Mouse (Mus musculus) small intestine, adult 2 months (tissue): ENCODE results near the gene Haus4. TPM values are rescaled to one million over a fixed set of nuclear protein-coding genes. Genes with fewer than 3 reads are reported as not detected.

Experiments used
- H3K27ac ChIP-seq: fragments of 200-500 bp; 2 replicates; pipeline ENCODE4 v1.5.1; 2012; ENCODE audit warnings: low read depth, low read length, control low read depth, inconsistent platforms; ENCODE audit not compliant: insufficient read depth
- H3K27me3 ChIP-seq: fragments of 200-500 bp; 2 replicates; pipeline ENCODE4 v1.6.1; 2012; ENCODE audit warnings: mild to moderate bottlenecking, moderate library complexity, low read length, inconsistent platforms; ENCODE audit not compliant: control insufficient read depth, insufficient read depth
- H3K36me3 ChIP-seq: fragments of 200-500 bp; 2 replicates; pipeline ENCODE4 v1.6.1; 2012; ENCODE audit warnings: mild to moderate bottlenecking, low read length, control low read depth, inconsistent platforms; ENCODE audit not compliant: control insufficient read depth, insufficient read depth
- H3K4me1 ChIP-seq: fragments of 200-500 bp; 2 replicates; pipeline ENCODE4 v1.6.1; 2012; ENCODE audit warnings: low read length, inconsistent platforms, mixed read lengths; ENCODE audit not compliant: control insufficient read depth, insufficient read depth, insufficient read length
- H3K4me3 ChIP-seq: fragments of 200-500 bp; 2 replicates; pipeline ENCODE4 v1.5.1; 2012; ENCODE audit warnings: low read depth, mild to moderate bottlenecking, control low read depth, inconsistent platforms, low read length, moderate library complexity
- CTCF ChIP-seq: fragments of 200-500 bp; IDR thresholded peaks from 2 replicates; pipeline ENCODE4 v1.5.1; 2012; ENCODE audit warnings: low read depth, mild to moderate bottlenecking, control low read depth, inconsistent platforms, low read length, moderate library complexity, mixed read lengths; ENCODE audit not compliant: insufficient replicate concordance, insufficient read length; ENCODE audit errors: extremely low read depth
- POLR2A ChIP-seq: fragments of 200-500 bp; IDR thresholded peaks from 2 replicates; pipeline ENCODE4 v1.6.1; 2012; ENCODE audit warnings: low read depth, mild to moderate bottlenecking, control low read depth, inconsistent platforms, low read length, moderate library complexity
- WGBS: fragments of 180-500 bp; shearing (Covaris S2); methylation state at CpG from one replicate; pipeline ENCODE4 v1.1.7; 2018; 5-methylcytosine and 5-hydroxymethylcytosine counted together
- polyA plus RNA-seq: library from polyadenylated mRNA; depleted of rRNA; stranded (reverse); fragments of >200 nt; gene quantifications from 2 replicates; pipeline ENCODE4 v1.2.3, GENCODE M21; 2012; rRNA removed

The Haus4 gene
- 4.7 and 11.8 TPM in 2 replicates for polyA plus RNA-seq

- under 1% methylated on average over 76 of the region's 76 CpGs for WGBS
- TF ChIP-seq POLR2A (peak; percentile 75; the same call in 1 of the 2 replicates), CTCF (peak; percentile 60; the same call in 1 of the 2 replicates)
- peaks cover 3% of the 10 kb centered on the region for H3K4me1 ChIP-seq
- H3K27me3 ChIP-seq: no peaks in the 10 kb centered on the region
- H3K27ac ChIP-seq: peak within 1 kb of the TSS; percentile 83
- H3K36me3 ChIP-seq: no peaks in the 10 kb centered on the region
- peak within 1 kb of the TSS; percentile 72 for H3K4me3 ChIP-seq
Observed at GRCm38 (mm10) chr14:54553975-54554769, at the start of gene Haus4. Haus4 (minus strand) TSS chr14:54554616.

GRCm38 (mm10) chr14:54603686-54604085 is 49.3 kb upstream of the Haus4 start:
- 87% methylated on average over 8 of the region's 8 CpGs for WGBS
- Histone ChIP-seq H3K4me1 (no peaks in the 10 kb centered on the region; the same call in 1 of the 2 replicates), H3K27ac (peak overlapping the region; percentile 79), H3K27me3 (no peaks in the 10 kb centered on the region), H3K36me3 (no peaks in the 10 kb centered on the region), H3K4me3 (peak overlapping the region; percentile 84)
- TF ChIP-seq CTCF (no peak), POLR2A (no peak)

GRCm38 (mm10) chr14:54603038-54603654 is 48.7 kb upstream of the Haus4 start:
- Histone ChIP-seq H3K4me3 (peak overlapping the region; percentile 84), H3K27me3 (no peaks in the 10 kb centered on the region), H3K4me1 (no peaks in the 10 kb centered on the region; the same call in 1 of the 2 replicates), H3K27ac (peak overlapping the region; percentile 79), H3K36me3 (no peaks in the 10 kb centered on the region)
- TF ChIP-seq POLR2A: peak; percentile 84
- TF ChIP-seq CTCF: no peak
- WGBS: under 1% methylated on average over 46 of the region's 46 CpGs

GRCm38 (mm10) chr14:54602613-54603012 is 48.2 kb upstream of the Haus4 start:
- Histone ChIP-seq H3K27ac (no peak overlapping the region), H3K27me3 (no peaks in the 10 kb centered on the region), H3K36me3 (no peaks in the 10 kb centered on the region), H3K4me3 (no peak overlapping the region), H3K4me1 (no peaks in the 10 kb centered on the region; the same call in 1 of the 2 replicates)
- TF ChIP-seq POLR2A (no peak), CTCF (no peak)
- 29% methylated on average over 4 of the region's 4 CpGs for WGBS

GRCm38 (mm10) chr14:54601601-54602000 is 47.2 kb upstream of the Haus4 start:
- no peaks in the 10 kb centered on the region for H3K36me3 ChIP-seq
- no peak overlapping the region for H3K27ac ChIP-seq
- no peaks in the 10 kb centered on the region for H3K27me3 ChIP-seq
- H3K4me3 ChIP-seq: no peak overlapping the region
- H3K4me1 ChIP-seq: no peaks in the 10 kb centered on the region; the same call in 1 of the 2 replicates
- whole genome bisulfite sequencing: 84% methylated on average over 2 of the region's 2 CpGs
- TF ChIP-seq CTCF (no peak), POLR2A (no peak)

GRCm38 (mm10) chr14:54597084-54597483 is 42.7 kb upstream of the Haus4 start:
- Histone ChIP-seq H3K4me3 (no peak overlapping the region), H3K27ac (no peak overlapping the region), H3K36me3 (peaks cover 4% of the 10 kb centered on the region), H3K27me3 (no peaks in the 10 kb centered on the region), H3K4me1 (no peaks in the 10 kb centered on the region)
- no peak for TF ChIP-seq POLR2A
- peak; percentile 63; the same call in 1 of the 2 replicates for TF ChIP-seq CTCF
- 84% methylated on average over 7 of the region's 7 CpGs for WGBS

- no peak overlapping the region for H3K27ac ChIP-seq
- H3K4me1 ChIP-seq: no peaks in the 10 kb centered on the region
- no peak for TF ChIP-seq CTCF
- no peak for TF ChIP-seq POLR2A
- peaks cover 6% of the 10 kb centered on the region for H3K36me3 ChIP-seq
- no peak overlapping the region for H3K4me3 ChIP-seq
- WGBS: 88% methylated on average over 28 of the region's 28 CpGs
- no peaks in the 10 kb centered on the region for H3K27me3 ChIP-seq
Observed at GRCm38 (mm10) chr14:54594631-54595414, 40.4 kb upstream of the Haus4 start.
